Comparison of ENCODE assay signal across 10 mouse cellular contexts in the genomic region with DNA sequence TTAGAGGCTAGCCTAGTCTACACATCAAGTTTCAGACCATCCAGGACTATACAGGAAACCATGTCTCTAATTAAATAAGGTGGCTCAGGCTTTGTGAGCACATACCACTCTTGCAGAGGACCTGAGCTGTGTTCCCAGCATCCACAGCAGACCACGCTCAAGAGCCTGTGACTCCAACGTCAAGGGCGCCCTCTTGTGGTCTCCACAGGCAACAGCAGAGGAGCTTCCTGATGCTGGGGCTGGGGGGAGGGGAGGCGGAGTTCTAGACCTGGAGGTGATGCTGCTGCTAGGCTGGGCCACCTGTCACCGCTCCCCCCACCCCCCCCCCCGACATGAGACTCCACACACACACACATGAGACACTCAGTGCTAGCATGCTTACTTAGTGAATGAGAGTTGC. TPM values are rescaled to one million over a fixed set of nuclear protein-coding genes. Genes with fewer than 3 reads are reported as not detected.
DNase-seq lines count a peak whose midpoint lies in the region; ATAC-seq lines count a peak whose summit lies in the region.
"Had no signal": no experiment of that assay in that cellular context is flagged by ENCODE, and none has a peak within 500 bp of the region (broad histone marks: within the 10 kb centered on the region; RNA-seq: fewer than 3 reads in every experiment).

No protein-coding gene starts in this region.

- no peaks in the 10 kb centered on the region for H3K36me3 ChIP-seq in kidney, embryonic 16.5 days (ENCODE audit: insufficient read depth, low read length)
- H3K36me3 ChIP-seq: stomach, embryonic 15.5 days had no signal

- H3K9ac ChIP-seq in kidney, embryonic 16.5 days (replicated peaks; ENCODE audit: low read length) = no peak overlapping the region
- H3K9ac ChIP-seq: stomach, embryonic 15.5 days had no signal

- H3K4me3 ChIP-seq in kidney, embryonic 16.5 days (ENCODE audit: low read length) = no peak overlapping the region
- H3K4me3 ChIP-seq: erythroblast, embryonic 14.5 days; stomach, embryonic 15.5 days had no signal

- DNase-seq in kidney, postnatal 10 days = peak; percentile 51
- DNase-seq in NIH3T3 (ENCODE audit: low read depth) = peak; percentile 58
- peak; percentile 30 to 74 for DNase-seq in kidney, postnatal 36 days
- peak; percentile 34 to 45 for DNase-seq in thymus, adult 18-20 months
- DNase-seq in gastrocnemius, postnatal 25 days = no peak

- WGBS in kidney, embryonic 16.5 days = 19% methylated on average over 6 of the region's 6 CpGs

- H3K9me3 ChIP-seq in kidney, embryonic 16.5 days (ENCODE audit: low read length) = peaks cover 4% of the 10 kb centered on the region; the same call in 1 of the 2 replicates
- H3K9me3 ChIP-seq: stomach, embryonic 15.5 days had no signal

- no peaks in the 10 kb centered on the region for H3K27me3 ChIP-seq in kidney, embryonic 16.5 days (ENCODE audit: insufficient read depth, low read length)
- H3K27me3 ChIP-seq: stomach, embryonic 15.5 days had no signal

- no peak for ATAC-seq in kidney, embryonic 16.5 days (ENCODE audit: low FRiP score, low TSS enrichment)
- ATAC-seq in frontal cortex, adult (ENCODE audit: low TSS enrichment) = no peak

- H3K27ac ChIP-seq in kidney, embryonic 16.5 days (ENCODE audit: low read length) = no peak overlapping the region

- H3K4me2 ChIP-seq in kidney, embryonic 16.5 days (replicated peaks; ENCODE audit: low read depth, low read length) = no peak overlapping the region
- H3K4me2 ChIP-seq: stomach, embryonic 15.5 days had no signal

- H3K4me1 ChIP-seq in kidney, embryonic 16.5 days (ENCODE audit: insufficient read depth, low read length) = no peaks in the 10 kb centered on the region; the same call in 1 of the 2 replicates

RNA-seq across cellular contexts. Expression of gene Baiap2l2, which starts 5.1 kb away (rescaled TPM):
- 12.5 and 17.7 TPM in 2 replicates for polyA plus RNA-seq in kidney, embryonic 16.5 days (2015; fragmentation: Nextera tagmentation; extraction: Ambion mirVana)
- total RNA-seq in gastrocnemius, postnatal 25 days (2021) = 1 to 10 TPM; 1.6 to 1.9 TPM
- polyA plus RNA-seq: erythroblast, embryonic 14.5 days had no signal

RNA-seq across cellular contexts. Expression of gene Slc16a8, which starts 25.6 kb away (rescaled TPM):
- 0.24 and 0.30 TPM in 2 replicates for polyA plus RNA-seq in kidney, embryonic 16.5 days (2015; fragmentation: Nextera tagmentation; extraction: Ambion mirVana)
- under 1 TPM in 1 of 2 experiments, not detected in 1; 0.20 TPM for total RNA-seq in gastrocnemius, postnatal 25 days (2021)
- polyA plus RNA-seq: erythroblast, embryonic 14.5 days; liver, embryonic 16.5 days had no signal

RNA-seq across cellular contexts. Expression of gene Pla2g6, which starts 48.0 kb away (rescaled TPM):
- 18.3 and 21.1 TPM in 2 replicates for polyA plus RNA-seq in kidney, embryonic 16.5 days (2015; fragmentation: Nextera tagmentation; extraction: Ambion mirVana)
- total RNA-seq in gastrocnemius, postnatal 25 days (2021) = 10 to 100 TPM; 15.0 to 16.0 TPM

RNA-seq across cellular contexts. Expression of gene Gm49486, which starts 51.0 kb away (rescaled TPM):
- 0.55 and 0.72 TPM in 2 replicates for polyA plus RNA-seq in kidney, embryonic 16.5 days (2015; fragmentation: Nextera tagmentation; extraction: Ambion mirVana)
- under 1 TPM; 0.23 to 0.54 TPM for total RNA-seq in gastrocnemius, postnatal 25 days (2021)
- polyA plus RNA-seq: erythroblast, embryonic 14.5 days had no signal

RNA-seq across cellular contexts. Expression of gene Pick1, which starts 51.2 kb away (rescaled TPM):
- polyA plus RNA-seq in kidney, embryonic 16.5 days (2015; fragmentation: Nextera tagmentation; extraction: Ambion mirVana) = 56.9 and 57.8 TPM in 2 replicates
- 10 to 100 TPM; 24.8 to 28.5 TPM for total RNA-seq in gastrocnemius, postnatal 25 days (2021)
